Mouse (Mus musculus) heart, postnatal 0 days (tissue): ENCODE measurements around the gene Ints5.

ENCODE experiments used
- CTCF ChIP-seq: IDR thresholded peaks from 2 replicates; pipeline ENCODE4 v1.5.1; 2016; ENCODE audit warnings: antibody characterized with exemption, control low read depth, low read depth
- EP300 ChIP-seq: IDR thresholded peaks from 2 replicates; pipeline ENCODE4 v1.6.1; 2016; ENCODE audit warnings: antibody characterized with exemption, low read depth

GRCm38 (mm10) chr19:8919000-8919399 is 26.2 kb downstream of the Ints5 start:
- TF ChIP-seq CTCF (no peak), EP300 (no peak)
